Mouse (Mus musculus) hindbrain, postnatal 0 days (tissue): ENCODE measurements around the gene Vwa2. TPM values are rescaled to one million over a fixed set of nuclear protein-coding genes. Genes with fewer than 3 reads are reported as not detected.

Experiments used
- ATAC-seq: fragments of 200-750 bp; cut with Nextera tagmentation; 2 replicates; pipeline ENCODE4 v1.8.0; 2017; ENCODE audit warnings: mild to moderate bottlenecking, moderate TSS enrichment, moderate library complexity
- DNase-seq: peaks from one replicate; pipeline ENCODE4 v3.0.0-alpha.2; 2015; ENCODE audit warnings: low spot score
- H3K27ac ChIP-seq: fragments of 300-500 bp; sonication (generic); 2 replicates; pipeline ENCODE4 v1.5.1; 2014; ENCODE audit warnings: mild to moderate bottlenecking
- H3K27me3 ChIP-seq: fragments of 300-500 bp; sonication (generic); 2 replicates; pipeline ENCODE4 v1.6.1; 2014; ENCODE audit warnings: low read length, mixed read lengths; ENCODE audit not compliant: insufficient read depth
- H3K36me3 ChIP-seq: fragments of 300-500 bp; sonication (generic); 2 replicates; pipeline ENCODE4 v1.6.1; 2014; ENCODE audit warnings: low read length, mixed read lengths; ENCODE audit not compliant: insufficient read depth
- H3K4me1 ChIP-seq: fragments of 300-500 bp; sonication (generic); 2 replicates; pipeline ENCODE4 v1.6.1; 2014; ENCODE audit warnings: antibody characterized with exemption, low read length, mixed read lengths; ENCODE audit not compliant: insufficient read depth
- H3K4me2 ChIP-seq: fragments of 300-500 bp; sonication (generic); 2 replicates; pipeline ENCODE4 v1.6.1; 2014; ENCODE audit warnings: low read depth, mild to moderate bottlenecking, low read length, moderate library complexity, mixed read lengths
- H3K4me3 ChIP-seq: fragments of 300-500 bp; sonication (generic); 2 replicates; pipeline ENCODE4 v1.5.1; 2014; ENCODE audit warnings: low read length
- H3K9ac ChIP-seq: fragments of 300-500 bp; sonication (generic); replicated peaks from 2 replicates; pipeline ENCODE4 v1.6.1; 2014; ENCODE audit warnings: mild to moderate bottlenecking, low read length, moderate library complexity, mixed read lengths
- H3K9me3 ChIP-seq: fragments of 300-500 bp; sonication (generic); 2 replicates; pipeline ENCODE4 v1.6.1; 2016; ENCODE audit warnings: low read length, mixed read lengths
- CTCF ChIP-seq: IDR thresholded peaks from 2 replicates; pipeline ENCODE4 v1.5.1; 2016; ENCODE audit warnings: antibody characterized with exemption, control low read depth, low read depth
- WGBS: fragments of 180-500 bp; shearing (Covaris S2); extraction: QIAGEN DNeasy Blood & Tissue Kit; methylation state at CpG from one replicate; pipeline ENCODE4 v1.1.7; 2014; 5-methylcytosine and 5-hydroxymethylcytosine counted together
- polyA plus RNA-seq: library from polyadenylated mRNA; unstranded; fragments of >200 nt; fragmentation: Nextera tagmentation; extraction: Ambion mirVana; gene quantifications from 2 replicates; pipeline ENCODE4 v1.2.1, GENCODE M21; 2015
- total RNA-seq: library from RNA; depleted of rRNA; stranded (reverse); fragments of >200 nt; gene quantifications from 2 replicates; pipeline ENCODE4 v1.2.3, GENCODE M21; 2014

Vwa2 gene
- total and polyA plus RNA-seq, 2 experiments from 2014 or later = 0.64 to 1.6 TPM

GRCm38 (mm10) chr19:56944826-56945225, 70.8 kb downstream of the Vwa2 start:
- H3K27ac ChIP-seq = no peak overlapping the region
- no peak overlapping the region for H3K4me3 ChIP-seq
- H3K4me1 ChIP-seq = peaks cover 4% of the 10 kb centered on the region; the same call in 1 of the 2 replicates
- DNase-seq (no peak), ATAC-seq (no peak)
- no peaks in the 10 kb centered on the region for H3K9me3 ChIP-seq
- H3K36me3 ChIP-seq = no peaks in the 10 kb centered on the region
- H3K4me2 ChIP-seq = no peak overlapping the region
- WGBS = 98% methylated on average over 3 of the region's 3 CpGs
- TF ChIP-seq CTCF = no peak
- no peak overlapping the region for H3K9ac ChIP-seq
- H3K27me3 ChIP-seq = no peaks in the 10 kb centered on the region

- Histone ChIP-seq H3K9me3 (no peaks in the 10 kb centered on the region), H3K36me3 (no peaks in the 10 kb centered on the region), H3K27ac (no peak overlapping the region), H3K4me1 (peaks cover 4% of the 10 kb centered on the region; the same call in 1 of the 2 replicates), H3K9ac (no peak overlapping the region), H3K4me2 (no peak overlapping the region), H3K4me3 (no peak overlapping the region), H3K27me3 (no peaks in the 10 kb centered on the region)
- no peak for ATAC-seq
- no peak for TF ChIP-seq CTCF
- WGBS = 43% methylated on average over 2 of the region's 2 CpGs
- peak; percentile 36 for DNase-seq
Measured at GRCm38 (mm10) chr19:56945621-56946020, 71.6 kb downstream of the Vwa2 start.

GRCm38 (mm10) chr19:56946277-56946676, 72.2 kb downstream of the Vwa2 start:
- DNase-seq = no peak
- WGBS = 95% methylated on average over 7 of the region's 7 CpGs
- Histone ChIP-seq H3K4me2 (no peak overlapping the region), H3K4me3 (no peak overlapping the region), H3K9me3 (no peaks in the 10 kb centered on the region), H3K4me1 (peaks cover 4% of the 10 kb centered on the region; the same call in 1 of the 2 replicates), H3K36me3 (no peaks in the 10 kb centered on the region), H3K9ac (no peak overlapping the region), H3K27ac (no peak overlapping the region), H3K27me3 (no peaks in the 10 kb centered on the region)
- TF ChIP-seq CTCF = no peak
- ATAC-seq = no peak

GRCm38 (mm10) chr19:56946727-56947126, 72.7 kb downstream of the Vwa2 start:
- Histone ChIP-seq H3K36me3 (no peaks in the 10 kb centered on the region), H3K9ac (no peak overlapping the region), H3K4me3 (no peak overlapping the region), H3K4me1 (peaks cover 4% of the 10 kb centered on the region; the same call in 1 of the 2 replicates), H3K4me2 (no peak overlapping the region), H3K9me3 (no peaks in the 10 kb centered on the region), H3K27me3 (no peaks in the 10 kb centered on the region), H3K27ac (no peak overlapping the region)
- WGBS = 62% methylated on average over 3 of the region's 3 CpGs
- DNase-seq = no peak
- TF ChIP-seq CTCF = no peak
- no peak for ATAC-seq

- Histone ChIP-seq H3K36me3 (no peaks in the 10 kb centered on the region), H3K4me3 (no peak overlapping the region), H3K9ac (no peak overlapping the region), H3K4me2 (no peak overlapping the region), H3K27me3 (no peaks in the 10 kb centered on the region), H3K9me3 (no peaks in the 10 kb centered on the region), H3K27ac (peak overlapping the region; percentile 59), H3K4me1 (peaks cover 7% of the 10 kb centered on the region; the same call in 1 of the 2 replicates)
- WGBS = 58% methylated on average over 6 of the region's 6 CpGs
- no peak for TF ChIP-seq CTCF
- DNase-seq = peak; percentile 44
- ATAC-seq = peak; percentile 61; the same call in 1 of the 2 replicates
Measured at GRCm38 (mm10) chr19:56947971-56948610, 74.0 kb downstream of the Vwa2 start.

- no peak for ATAC-seq
- Histone ChIP-seq H3K36me3 (no peaks in the 10 kb centered on the region), H3K27ac (no peak overlapping the region), H3K4me2 (no peak overlapping the region), H3K9me3 (no peaks in the 10 kb centered on the region), H3K9ac (no peak overlapping the region), H3K4me3 (no peak overlapping the region), H3K27me3 (no peaks in the 10 kb centered on the region), H3K4me1 (peaks cover 7% of the 10 kb centered on the region; the same call in 1 of the 2 replicates)
- TF ChIP-seq CTCF = no peak
- no peak for DNase-seq
- WGBS = 80% methylated on average over 8 of the region's 8 CpGs
Measured at GRCm38 (mm10) chr19:56949868-56950267, 75.8 kb downstream of the Vwa2 start.

- no peak for TF ChIP-seq CTCF
- Histone ChIP-seq H3K4me2 (no peak overlapping the region), H3K4me1 (peaks cover 7% of the 10 kb centered on the region; the same call in 1 of the 2 replicates), H3K4me3 (no peak overlapping the region), H3K36me3 (no peaks in the 10 kb centered on the region), H3K9me3 (no peaks in the 10 kb centered on the region), H3K9ac (no peak overlapping the region), H3K27me3 (no peaks in the 10 kb centered on the region), H3K27ac (no peak overlapping the region)
- 66% methylated on average over 7 of the region's 7 CpGs for WGBS
- ATAC-seq (no peak), DNase-seq (peak; percentile 29)
Measured at GRCm38 (mm10) chr19:56950818-56951217, 76.8 kb downstream of the Vwa2 start.
